Mouse (Mus musculus) MEL (cell line): ENCODE data around the gene Eif1.

Source experiments
- CTCF ChIP-seq, 3 experiments: IDR thresholded peaks in 2 of 3; conservative IDR thresholded peaks in 1 of 3; 2 replicates each; pipeline ENCODE4 v1.5.1; 2011 to 2012; ENCODE audit warnings: low read length in 3 of 3, low read depth in 2 of 3, mild to moderate bottlenecking in 2 of 3, improper control_type of control experiment in 1 of 3, inconsistent platforms in 1 of 3, mixed read lengths in 1 of 3, moderate library complexity in 1 of 3; ENCODE audit not compliant: control insufficient read depth in 1 of 3, insufficient read depth in 1 of 3, poor library complexity in 1 of 3, severe bottlenecking in 1 of 3
- KAT2A ChIP-seq: conservative IDR thresholded peaks from 2 replicates; pipeline ENCODE4 v1.6.1; 2012; ENCODE audit warnings: low read depth, low read length, improper control_type of control experiment, inconsistent platforms
- MEF2A ChIP-seq: IDR thresholded peaks from 2 replicates; pipeline ENCODE4 v1.6.1; 2014; ENCODE audit warnings: low read depth, mild to moderate bottlenecking, inconsistent platforms, low read length, improper control_type of control experiment; ENCODE audit not compliant: poor library complexity, insufficient replicate concordance, severe bottlenecking; ENCODE audit errors: extremely low read depth
- POLR2A ChIP-seq, 2 experiments: IDR thresholded peaks; 2 replicates each; pipeline ENCODE4 v1.6.1; 2011 to 2012; ENCODE audit warnings: low read length in 2 of 2, mild to moderate bottlenecking in 2 of 2, control low read depth in 1 of 2, improper control_type of control experiment in 1 of 2, low read depth in 1 of 2, moderate library complexity in 1 of 2; ENCODE audit not compliant: control insufficient read depth in 1 of 2, insufficient read depth in 1 of 2, poor library complexity in 1 of 2

- TF ChIP-seq KAT2A = no peak
- TF ChIP-seq POLR2A (IDR thresholded peaks at IDR 0.05; ENCODE audit: control insufficient read depth in 1 of 2, insufficient read depth in 1 of 2, low read depth in 1 of 2, low read length in 2 of 2, poor library complexity in 1 of 2) = no peak
- no peak for TF ChIP-seq CTCF (IDR thresholded peaks at IDR 0.05 in 2 of 3, conservative IDR thresholded peaks at IDR 0.05 in 1 of 3; ENCODE audit: control insufficient read depth in 1 of 3, insufficient read depth in 1 of 3, low read depth in 2 of 3, low read length in 3 of 3, poor library complexity in 1 of 3, severe bottlenecking in 1 of 3)
- TF ChIP-seq MEF2A = no peak
Observed at GRCm38 (mm10) chr11:100288942-100289341, 30.7 kb upstream of the Eif1 start.
